Mouse (Mus musculus): ENCODE measurements around the gene Acp1. TPM values are rescaled to one million over a fixed set of nuclear protein-coding genes. Genes with fewer than 3 reads are reported as not detected.
A peak's percentile ranks its signal among the peaks of the same experiment; 100 is the strongest.

The Acp1 gene
- polyA plus RNA-seq, 1 experiment from 2014 or later = 145 TPM

GRCm38 (mm10) chr12:30884622-30885230 is 26.7 kb downstream of the Acp1 start:
- 0 out of 2 replicates have a peak, but pooled peaks cover 7% of the 10 kb centered on the region for H3K4me1 ChIP-seq (ENCODE audit: control insufficient read depth, insufficient read depth, low read length)
- 9% methylated on average over 32 of the region's 39 CpGs for WGBS
- H3K27me3 ChIP-seq (replicated peaks; ENCODE audit: control insufficient read depth, insufficient read depth, low read length) = peaks cover 47% of the 10 kb centered on the region
- peak overlapping the region; percentile 56 for H3K4me3 ChIP-seq (ENCODE audit: low read depth, low read length)
- peak; percentile 10 for DNase-seq (ENCODE audit: low spot score)
- no peaks in the 10 kb centered on the region for H3K9me3 ChIP-seq (ENCODE audit: control insufficient read depth, low read length)
- H3K36me3 ChIP-seq (ENCODE audit: control insufficient read depth, insufficient read depth, low read length) = no peaks in the 10 kb centered on the region
- ATAC-seq (ENCODE audit: low read depth) = peak; percentile 30; the same call in 1 of the 2 replicates
- peak overlapping the region; percentile 58 for H3K9ac ChIP-seq (ENCODE audit: low read depth, low read length)
- peak overlapping the region; percentile 99 for H3K4me2 ChIP-seq (ENCODE audit: low read depth, low read length)
- H3K27ac ChIP-seq (replicated peaks; ENCODE audit: low read depth, low read length) = no peak overlapping the region

GRCm38 (mm10) chr12:30883986-30884621 is 27.3 kb downstream of the Acp1 start, which contains the start of gene Alkal2:
Gene Alkal2 (plus strand): TSS chr12:30884322.
- ATAC-seq (ENCODE audit: low read depth) (peak; percentile 67; the same call in 1 of the 2 replicates), DNase-seq (ENCODE audit: low spot score) (peak; percentile 39)
- peak within 1 kb of the TSS; percentile 58 for H3K9ac ChIP-seq (ENCODE audit: low read depth, low read length)
- H3K4me3 ChIP-seq (ENCODE audit: low read depth, low read length) = peak within 1 kb of the TSS; percentile 56
- peaks cover 47% of the 10 kb centered on the region for H3K27me3 ChIP-seq (replicated peaks; ENCODE audit: control insufficient read depth, insufficient read depth, low read length)
- H3K36me3 ChIP-seq (ENCODE audit: control insufficient read depth, insufficient read depth, low read length) = no peaks in the 10 kb centered on the region
- no peaks in the 10 kb centered on the region for H3K9me3 ChIP-seq (ENCODE audit: control insufficient read depth, low read length)
- no peak within 1 kb of the TSS for H3K27ac ChIP-seq (replicated peaks; ENCODE audit: low read depth, low read length)
- H3K4me2 ChIP-seq (ENCODE audit: low read depth, low read length) = peak within 1 kb of the TSS; percentile 99
- H3K4me1 ChIP-seq (ENCODE audit: control insufficient read depth, insufficient read depth, low read length) = 0 out of 2 replicates have a peak, but pooled peaks cover 7% of the 10 kb centered on the region
- WGBS = under 1% methylated on average over 46 of the region's 58 CpGs

- H3K36me3 ChIP-seq (ENCODE audit: control insufficient read depth, insufficient read depth, low read length) = no peaks in the 10 kb centered on the region
- 16% methylated on average over 4 of the region's 4 CpGs for WGBS
- H3K27me3 ChIP-seq (replicated peaks; ENCODE audit: control insufficient read depth, insufficient read depth, low read length) = peaks cover 47% of the 10 kb centered on the region
- H3K9ac ChIP-seq (ENCODE audit: low read depth, low read length) = peak overlapping the region; percentile 58; the same call in 1 of the 2 replicates
- no peak overlapping the region for H3K27ac ChIP-seq (replicated peaks; ENCODE audit: low read depth, low read length)
- DNase-seq (ENCODE audit: low spot score) (no peak), ATAC-seq (ENCODE audit: low read depth) (no peak)
- peak overlapping the region; percentile 99 for H3K4me2 ChIP-seq (ENCODE audit: low read depth, low read length)
- peak overlapping the region; percentile 56 for H3K4me3 ChIP-seq (ENCODE audit: low read depth, low read length)
- H3K9me3 ChIP-seq (ENCODE audit: control insufficient read depth, low read length) = no peaks in the 10 kb centered on the region
- H3K4me1 ChIP-seq (ENCODE audit: control insufficient read depth, insufficient read depth, low read length) = 0 out of 2 replicates have a peak, but pooled peaks cover 7% of the 10 kb centered on the region
These were observed 27.8 kb downstream of the Acp1 start for GRCm38 (mm10) chr12:30883592-30883985.

- Histone ChIP-seq H3K4me3 (ENCODE audit: low read depth, low read length) (no peak overlapping the region), H3K27ac (replicated peaks; ENCODE audit: low read depth, low read length) (no peak overlapping the region), H3K36me3 (ENCODE audit: control insufficient read depth, insufficient read depth, low read length) (no peaks in the 10 kb centered on the region), H3K27me3 (replicated peaks; ENCODE audit: control insufficient read depth, insufficient read depth, low read length) (peaks cover 33% of the 10 kb centered on the region), H3K9me3 (ENCODE audit: control insufficient read depth, low read length) (no peaks in the 10 kb centered on the region), H3K4me1 (ENCODE audit: control insufficient read depth, insufficient read depth, low read length) (0 out of 2 replicates have a peak, but pooled peaks cover 1% of the 10 kb centered on the region), H3K9ac (ENCODE audit: low read depth, low read length) (no peak overlapping the region), H3K4me2 (ENCODE audit: low read depth, low read length) (no peak overlapping the region)
- ATAC-seq (ENCODE audit: low read depth) (no peak), DNase-seq (ENCODE audit: low spot score) (no peak)
- 67% methylated on average over 6 of the region's 6 CpGs for WGBS
These were observed 31.9 kb downstream of the Acp1 start for GRCm38 (mm10) chr12:30879447-30879846.

GRCm38 (mm10) chr12:30865781-30866180 is 45.6 kb downstream of the Acp1 start:
- 45% methylated on average over 4 of the region's 4 CpGs for WGBS
- Histone ChIP-seq H3K4me2 (ENCODE audit: low read depth, low read length) (no peak overlapping the region), H3K27me3 (replicated peaks; ENCODE audit: control insufficient read depth, insufficient read depth, low read length) (no peaks in the 10 kb centered on the region), H3K27ac (replicated peaks; ENCODE audit: low read depth, low read length) (no peak overlapping the region), H3K4me3 (ENCODE audit: low read depth, low read length) (no peak overlapping the region), H3K36me3 (ENCODE audit: control insufficient read depth, insufficient read depth, low read length) (no peaks in the 10 kb centered on the region), H3K4me1 (ENCODE audit: control insufficient read depth, insufficient read depth, low read length) (peaks cover 6% of the 10 kb centered on the region; the same call in 1 of the 2 replicates), H3K9ac (ENCODE audit: low read depth, low read length) (no peak overlapping the region), H3K9me3 (ENCODE audit: control insufficient read depth, low read length) (no peaks in the 10 kb centered on the region)
- DNase-seq (ENCODE audit: low spot score) (peak; percentile 5), ATAC-seq (ENCODE audit: low read depth) (no peak)

- no peak overlapping the region for H3K27ac ChIP-seq (replicated peaks; ENCODE audit: low read depth, low read length)
- no peak overlapping the region for H3K4me3 ChIP-seq (ENCODE audit: low read depth, low read length)
- peaks cover 6% of the 10 kb centered on the region; the same call in 1 of the 2 replicates for H3K4me1 ChIP-seq (ENCODE audit: control insufficient read depth, insufficient read depth, low read length)
- peak; percentile 40 for DNase-seq (ENCODE audit: low spot score)
- 53% methylated on average over 2 of the region's 2 CpGs for WGBS
- H3K9me3 ChIP-seq (ENCODE audit: control insufficient read depth, low read length) = no peaks in the 10 kb centered on the region
- no peak overlapping the region for H3K9ac ChIP-seq (ENCODE audit: low read depth, low read length)
- no peak overlapping the region for H3K4me2 ChIP-seq (ENCODE audit: low read depth, low read length)
- no peaks in the 10 kb centered on the region for H3K27me3 ChIP-seq (replicated peaks; ENCODE audit: control insufficient read depth, insufficient read depth, low read length)
- ATAC-seq (ENCODE audit: low read depth) = no peak
- no peaks in the 10 kb centered on the region for H3K36me3 ChIP-seq (ENCODE audit: control insufficient read depth, insufficient read depth, low read length)
These were observed 47.0 kb downstream of the Acp1 start for GRCm38 (mm10) chr12:30864347-30864746.

GRCm38 (mm10) chr12:30856172-30856571 is 55.2 kb downstream of the Acp1 start:
- Histone ChIP-seq H3K9me3 (ENCODE audit: control insufficient read depth, low read length) (no peaks in the 10 kb centered on the region), H3K4me1 (ENCODE audit: control insufficient read depth, insufficient read depth, low read length) (no peaks in the 10 kb centered on the region; the same call in 1 of the 2 replicates), H3K4me3 (ENCODE audit: low read depth, low read length) (no peak overlapping the region), H3K27me3 (replicated peaks; ENCODE audit: control insufficient read depth, insufficient read depth, low read length) (no peaks in the 10 kb centered on the region), H3K9ac (ENCODE audit: low read depth, low read length) (no peak overlapping the region), H3K27ac (replicated peaks; ENCODE audit: low read depth, low read length) (no peak overlapping the region), H3K36me3 (ENCODE audit: control insufficient read depth, insufficient read depth, low read length) (no peaks in the 10 kb centered on the region), H3K4me2 (ENCODE audit: low read depth, low read length) (no peak overlapping the region)
- ATAC-seq (ENCODE audit: low read depth) (no peak), DNase-seq (ENCODE audit: low spot score) (no peak)
- WGBS = 90% methylated on average over 5 of the region's 5 CpGs

GRCm38 (mm10) chr12:30855442-30856159 is 55.8 kb downstream of the Acp1 start:
- no peak for ATAC-seq (ENCODE audit: low read depth)
- H3K9ac ChIP-seq (ENCODE audit: low read depth, low read length) = no peak overlapping the region
- no peak overlapping the region for H3K4me2 ChIP-seq (ENCODE audit: low read depth, low read length)
- 65% methylated on average over 6 of the region's 6 CpGs for WGBS
- no peak overlapping the region for H3K27ac ChIP-seq (replicated peaks; ENCODE audit: low read depth, low read length)
- no peaks in the 10 kb centered on the region for H3K9me3 ChIP-seq (ENCODE audit: control insufficient read depth, low read length)
- no peak for DNase-seq (ENCODE audit: low spot score)
- no peaks in the 10 kb centered on the region; the same call in 1 of the 2 replicates for H3K4me1 ChIP-seq (ENCODE audit: control insufficient read depth, insufficient read depth, low read length)
- no peaks in the 10 kb centered on the region for H3K27me3 ChIP-seq (replicated peaks; ENCODE audit: control insufficient read depth, insufficient read depth, low read length)
- no peak overlapping the region for H3K4me3 ChIP-seq (ENCODE audit: low read depth, low read length)
- H3K36me3 ChIP-seq (ENCODE audit: control insufficient read depth, insufficient read depth, low read length) = no peaks in the 10 kb centered on the region
